Mouse (Mus musculus): ENCODE measurements around the gene Depdc5. TPM values are rescaled to one million over a fixed set of nuclear protein-coding genes. Genes with fewer than 3 reads are reported as not detected.
A peak's percentile ranks its signal among the peaks of the same experiment; 100 is the strongest.
"Not testable (repeated sequence)": the region's sequence is repeated elsewhere in the genome, so short reads cannot be mapped to it uniquely, and the experiment has no call there.

Gene Depdc5
- 10 to 100 TPM; 24.6 to 25.1 TPM for total RNA-seq (2021)

GRCm38 (mm10) chr5:32863253-32864228, at the start of gene Depdc5:
Depdc5 (plus strand) TSS chr5:32863701.
- DNase-seq = peak; percentile 94 to 95
- intact Hi-C loops (cut with DNase I) = loop anchor here (2.0 to 5.0 kb wide), 2 partner anchors 79 to 159 kb away; partner anchors contain the start of gene Pisd

- intact Hi-C loops (cut with DNase I) = no loop called here
- no peak for DNase-seq
Observed at GRCm38 (mm10) chr5:32815396-32815795, 48.1 kb upstream of the Depdc5 start.

GRCm38 (mm10) chr5:32820471-32820870, 43.0 kb upstream of the Depdc5 start:
- DNase-seq = no peak
- intact Hi-C loops (cut with DNase I) = no loop called here

GRCm38 (mm10) chr5:32827009-32827408, 36.5 kb upstream of the Depdc5 start, which contains the start of gene Gm20671:
Gm20671 (minus strand) TSS chr5:32827109.
- DNase-seq = no peak
- intact Hi-C loops (cut with DNase I) = no loop called here

- DNase-seq; intact Hi-C loops (cut with DNase I): not testable (repeated sequence)
Observed at GRCm38 (mm10) chr5:32828766-32829165, 34.7 kb upstream of the Depdc5 start.

GRCm38 (mm10) chr5:32830054-32830453, 33.4 kb upstream of the Depdc5 start:
- DNase-seq = no peak
- intact Hi-C loops (cut with DNase I) = no loop called here

GRCm38 (mm10) chr5:32834497-32834896, 29.0 kb upstream of the Depdc5 start:
- no peak for DNase-seq
- intact Hi-C loops (cut with DNase I) = no loop called here

GRCm38 (mm10) chr5:32836976-32837375, 26.5 kb upstream of the Depdc5 start:
- DNase-seq = no peak
- intact Hi-C loops (cut with DNase I) = no loop called here

GRCm38 (mm10) chr5:32840029-32840428, 23.5 kb upstream of the Depdc5 start:
- no peak for DNase-seq
- intact Hi-C loops (cut with DNase I) = no loop called here

GRCm38 (mm10) chr5:32849178-32849577, 14.3 kb upstream of the Depdc5 start:
- DNase-seq = no peak
- intact Hi-C loops (cut with DNase I) = loop anchor here (5.0 kb wide), 1 partner anchor 132 kb away; no protein-coding TSS in a partner anchor

- not testable (repeated sequence) for DNase-seq
- intact Hi-C loops (cut with DNase I) = loop anchor here (5.0 kb wide), 1 partner anchor 132 kb away; no protein-coding TSS in a partner anchor
Observed at GRCm38 (mm10) chr5:32849580-32849979, 13.9 kb upstream of the Depdc5 start.

- no peak for DNase-seq
- intact Hi-C loops (cut with DNase I) = loop anchor here (5.0 to 10.0 kb wide), 2 partner anchors 65 to 237 kb away; partner anchors contain the start of genes Pisd and Yes1
Observed at GRCm38 (mm10) chr5:32852026-32852425, 11.5 kb upstream of the Depdc5 start.

- peak; percentile 99 to 100 for DNase-seq
- intact Hi-C loops (cut with DNase I) = loop anchor here (5.0 to 10.0 kb wide), 2 partner anchors 67 to 239 kb away; partner anchors contain the start of genes Pisd and Yes1
Observed at GRCm38 (mm10) chr5:32853731-32854507, 9.6 kb upstream of the Depdc5 start, which contains the start of gene Prr14l. Prr14l (minus strand) TSS chr5:32854256.

GRCm38 (mm10) chr5:32854818-32855217, 8.7 kb upstream of the Depdc5 start:
- intact Hi-C loops (cut with DNase I) = loop anchor here (5.0 to 10.0 kb wide), 2 partner anchors 68 to 240 kb away; partner anchors contain the start of genes Pisd and Yes1
- DNase-seq = no peak

GRCm38 (mm10) chr5:32855274-32855673, 8.2 kb upstream of the Depdc5 start:
- intact Hi-C loops (cut with DNase I) = loop anchor here (10.0 kb wide), 1 partner anchor 240 kb away; the partner anchor contains the start of gene Yes1
- DNase-seq = not testable (repeated sequence)

- DNase-seq = peak; percentile 32 to 43
- intact Hi-C loops (cut with DNase I) = loop anchor here (10.0 kb wide), 1 partner anchor 243 kb away; the partner anchor contains the start of gene Yes1
Observed at GRCm38 (mm10) chr5:32857781-32858220, 5.7 kb upstream of the Depdc5 start.

GRCm38 (mm10) chr5:32861082-32861481, 2.4 kb upstream of the Depdc5 start:
- no peak for DNase-seq
- intact Hi-C loops (cut with DNase I) = loop anchor here (5.0 kb wide), 1 partner anchor 161 kb away; no protein-coding TSS in a partner anchor

- intact Hi-C loops (cut with DNase I) = loop anchor here (2.0 to 5.0 kb wide), 2 partner anchors 78 to 160 kb away; partner anchors contain the start of gene Pisd
- DNase-seq = no peak
Observed at GRCm38 (mm10) chr5:32862469-32863132, 900 bp upstream of the Depdc5 start.

- intact Hi-C loops (cut with DNase I) = no loop called here
Observed at GRCm38 (mm10) chr5:32869389-32870024, 6.0 kb downstream of the Depdc5 start.

More at GRCm38 (mm10) chr5:32869389-32870024, 6.0 kb downstream of the Depdc5 start:
- DNase-seq = no peak

All from heart, postnatal 36 days (tissue).